Mouse (Mus musculus) monocyte, adult 5-6 weeks (primary cell): ENCODE measurements at regions not wholly inside any gene's neighbourhood (a gene's known extent, or its start where the extent isn't known, plus 50 kb on each side); places are given as distances from the start of the nearest gene placed in this dataset.

Source experiments
- ATAC-seq: fragments of 153-309, 156-312 bp; replicated peaks from 2 replicates; pipeline ENCODE4 v1.8.0; 2017; ENCODE audit warnings: mild to moderate bottlenecking; ENCODE audit not compliant: low TSS enrichment, insufficient number of reproducible peaks, severe bottlenecking, poor library complexity, low FRiP score

DNA sequence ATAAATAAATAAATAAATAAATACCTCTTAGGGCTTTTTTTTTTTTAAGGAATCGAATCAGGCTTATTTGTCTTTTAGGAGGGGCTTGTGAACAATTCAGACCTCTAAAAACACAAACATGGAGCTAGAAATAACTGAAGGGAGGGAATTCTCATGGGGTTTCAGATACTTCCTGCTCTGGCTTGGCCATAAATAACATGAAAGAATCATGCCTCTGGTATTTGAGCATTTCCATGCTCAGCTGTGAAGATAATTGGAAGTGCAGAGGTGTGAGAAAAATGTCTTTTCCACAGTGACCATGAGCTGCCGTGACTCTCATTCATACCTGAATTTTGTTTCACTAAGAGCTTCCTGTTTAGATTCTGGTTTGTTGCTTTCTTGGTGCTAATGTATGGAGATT, 86.3 kb upstream of the Itga1 start:
- ATAC-seq: no peak

DNA sequence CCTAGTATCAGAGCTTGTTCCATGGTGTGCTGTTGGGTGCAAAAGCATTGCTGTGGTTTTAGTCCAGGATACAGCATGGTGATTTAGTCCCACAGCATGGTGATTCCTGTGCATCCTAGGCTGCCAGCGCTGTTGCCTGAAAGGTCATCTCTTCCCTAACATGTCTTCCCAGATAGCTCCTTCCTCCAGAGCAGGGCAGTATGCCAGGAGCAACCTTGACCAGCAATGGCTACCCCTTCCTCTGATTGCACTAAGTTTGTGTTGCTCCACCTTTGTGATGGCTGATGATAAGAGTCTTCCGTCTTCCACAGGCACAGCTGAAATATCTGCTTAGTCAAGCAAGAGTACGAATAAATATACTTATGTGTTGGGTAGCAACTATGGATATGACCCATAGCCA, 85.6 kb upstream of the Itga1 start:
- ATAC-seq: no peak

DNA sequence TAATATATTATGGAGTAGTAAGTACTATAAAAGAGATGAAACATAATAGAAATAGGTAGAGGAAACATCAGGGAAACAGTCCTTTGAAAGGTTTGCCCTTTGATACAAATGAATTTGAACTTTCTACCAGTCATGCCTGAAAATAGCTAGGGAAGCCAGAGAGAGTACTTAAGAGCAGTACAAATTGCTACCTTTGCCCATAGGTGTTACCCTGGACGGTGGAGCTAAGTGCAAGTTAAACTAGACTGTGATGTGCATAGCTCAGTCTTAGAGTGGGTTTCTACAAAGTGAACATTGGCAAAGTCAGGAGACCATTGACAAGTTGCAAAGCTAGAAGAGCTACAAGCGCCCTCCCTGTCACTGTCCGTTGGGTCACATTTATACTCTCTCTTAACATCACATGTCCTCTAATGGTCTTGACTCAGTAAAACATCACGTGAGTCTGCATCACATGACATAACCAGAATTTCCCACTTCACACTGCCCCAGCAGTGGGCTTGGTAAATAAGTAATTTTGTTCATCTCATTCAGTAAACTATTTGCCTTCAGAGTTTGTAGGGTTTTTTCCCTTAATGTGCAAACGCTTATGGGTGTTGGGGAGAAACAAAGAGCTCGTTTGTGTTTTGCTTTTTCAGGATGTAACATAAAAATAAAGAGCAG, 80.6 kb upstream of the Itga1 start:
- no peak for ATAC-seq

DNA sequence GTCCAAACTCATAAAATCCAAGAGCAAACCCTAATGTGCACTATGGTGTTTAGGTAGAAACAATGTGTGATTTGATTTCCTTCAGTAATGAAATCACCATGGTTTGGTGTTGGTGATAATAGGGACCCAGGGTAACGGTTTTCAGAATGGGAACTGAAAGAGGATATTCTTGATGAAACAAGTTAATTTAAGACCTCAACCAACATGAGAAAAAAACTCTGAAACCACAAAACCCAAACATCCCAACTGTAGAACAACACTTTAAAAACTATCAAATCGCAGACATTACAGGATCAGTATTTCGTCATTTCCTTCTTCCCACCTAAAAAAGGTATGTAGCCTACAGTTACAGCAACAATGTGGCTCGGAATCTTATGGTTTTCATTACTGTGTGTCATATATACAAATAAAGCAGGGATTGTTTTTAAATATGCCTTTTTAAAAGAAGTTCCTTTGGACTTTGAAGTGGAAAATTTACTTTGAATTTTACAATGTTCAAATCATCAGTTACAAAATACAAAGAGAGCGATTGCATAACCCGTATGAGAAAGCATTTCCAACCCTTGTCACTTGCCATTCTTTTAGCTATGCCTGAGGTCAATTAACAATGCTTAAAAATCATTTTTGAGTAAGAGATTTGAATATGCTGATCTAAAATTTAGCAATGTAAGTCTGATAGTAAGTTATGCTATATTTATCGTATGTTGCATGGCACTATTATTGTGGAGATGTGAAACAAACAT, 76.6 kb upstream of the Itga1 start:
- 0 out of 2 replicates have a peak, but pooled peaks have one; percentile 43 for ATAC-seq

DNA sequence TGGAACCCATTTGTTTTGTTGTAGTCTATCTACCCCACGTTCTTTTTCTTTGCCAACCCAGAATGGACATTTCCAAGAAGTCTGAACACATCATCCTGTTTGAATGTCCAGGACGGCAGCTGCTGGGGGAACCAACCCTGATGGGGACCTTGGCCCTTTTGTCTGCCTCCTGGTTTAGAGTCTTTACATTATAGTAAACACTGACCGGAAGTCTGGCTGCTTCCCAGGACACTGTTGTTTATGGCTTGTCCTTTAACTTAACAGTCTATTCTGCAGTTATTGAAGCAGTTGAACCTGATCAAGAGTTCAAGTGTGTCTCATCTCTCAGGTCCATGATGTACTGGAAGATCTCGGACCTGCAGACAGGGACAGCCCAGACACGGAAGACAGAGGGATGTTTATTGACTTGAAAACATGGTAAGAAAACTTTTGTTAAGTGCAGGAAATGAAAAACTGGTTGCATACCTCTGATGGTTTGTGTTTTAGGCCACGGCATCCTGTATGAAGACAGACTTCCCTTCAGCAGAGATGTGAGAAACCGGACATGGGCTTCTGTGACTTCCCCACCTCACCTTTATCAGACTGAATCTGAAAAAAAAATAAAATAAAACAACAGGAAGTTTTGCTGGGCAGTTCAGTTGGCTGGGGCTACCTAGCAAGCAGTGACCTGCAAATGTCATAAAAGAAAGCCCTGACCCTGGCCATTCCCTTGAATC, 69.7 kb upstream of the Itga1 start:
- no peak for ATAC-seq

DNA sequence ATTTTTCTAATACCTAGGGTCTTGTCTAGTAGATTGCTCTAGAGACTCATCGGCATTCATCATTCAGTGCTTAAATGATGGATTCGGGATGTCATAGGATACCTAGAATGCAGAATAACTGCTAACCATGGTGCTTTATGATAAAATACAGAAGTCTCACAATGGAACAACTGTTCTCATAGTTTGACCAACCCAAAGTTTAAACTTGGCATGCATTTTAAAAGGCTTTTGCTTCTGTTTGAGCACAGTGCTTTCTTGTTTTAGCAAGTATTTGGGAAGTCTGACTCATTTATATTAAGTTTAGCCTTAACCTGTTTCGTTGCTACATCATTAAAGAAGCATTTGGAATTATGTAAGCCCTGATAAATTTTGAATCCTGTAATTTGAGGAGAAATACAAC, 64.2 kb upstream of the Itga1 start:
- no peak for ATAC-seq

DNA sequence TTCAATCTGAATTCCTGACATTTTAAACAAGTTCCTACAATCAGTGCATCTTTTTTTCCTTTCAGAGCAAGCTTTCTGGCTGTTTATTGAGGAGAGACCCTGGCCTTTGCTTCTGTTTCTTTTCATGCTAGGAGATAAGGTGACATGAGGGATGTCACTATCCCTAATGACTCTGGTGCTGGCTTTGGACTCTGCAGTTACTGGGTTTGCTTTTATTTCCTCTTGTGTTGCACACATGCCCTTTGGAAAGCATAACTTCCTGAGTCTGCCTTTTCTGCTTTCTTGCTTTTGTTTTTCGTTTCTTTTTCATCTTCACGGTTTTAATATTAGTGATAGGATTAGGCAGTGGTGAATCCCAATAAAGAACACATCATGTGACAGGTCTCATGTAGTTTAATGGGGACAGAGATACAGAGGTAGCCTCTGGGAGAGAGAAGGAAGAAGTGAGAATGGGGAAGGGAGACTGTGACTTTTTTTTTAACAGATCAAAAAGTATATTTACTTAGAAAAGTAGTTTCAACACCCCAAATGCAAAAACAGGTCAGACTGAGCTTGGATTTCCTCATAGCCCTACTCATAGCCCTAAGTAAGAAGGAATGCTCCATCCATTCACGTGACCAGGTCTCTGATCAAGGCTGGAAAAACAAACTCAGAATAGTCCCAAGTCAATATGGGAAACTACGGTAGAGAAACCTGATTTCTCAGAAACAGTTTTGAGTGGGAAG, 61.1 kb upstream of the Itga1 start:
- ATAC-seq: 0 out of 2 replicates have a peak, but pooled peaks have one; percentile 42

DNA sequence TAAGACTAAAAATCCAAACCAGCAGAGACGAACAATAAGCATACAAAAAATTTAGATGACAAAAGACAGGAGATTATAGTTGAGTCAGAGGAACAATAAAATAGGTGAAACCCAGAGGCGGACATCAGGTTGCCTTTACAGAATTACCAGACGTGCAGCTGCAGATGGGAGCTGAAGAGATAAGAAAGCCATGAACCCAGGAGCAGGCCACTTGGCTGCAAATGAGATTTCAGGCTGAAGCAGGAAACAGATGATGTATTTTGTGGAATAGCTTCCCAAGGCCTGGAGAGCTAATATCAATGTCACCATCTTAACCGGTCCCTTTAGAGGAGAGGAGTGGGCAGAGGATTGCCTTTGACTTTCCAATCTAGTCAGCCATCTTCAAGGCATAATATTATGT, 57.6 kb upstream of the Itga1 start:
- ATAC-seq: no peak
